Mouse (Mus musculus) layer of hippocampus, adult 8-10 months (tissue): Measurements from ENCODE around the gene Plce1. TPM values are rescaled to one million over a fixed set of nuclear protein-coding genes. Genes with fewer than 3 reads are reported as not detected.
"Not testable (repeated sequence)": the region's sequence is repeated elsewhere in the genome, so short reads cannot be mapped to it uniquely, and the experiment has no call there.

Experiments
- DNase-seq, 2 experiments: peaks; one replicate each; pipeline ENCODE4 v3.0.0; 2022; ENCODE audit warnings: low spot score in 2 of 2
- total RNA-seq, 4 experiments: library from RNA; stranded (reverse); gene quantifications; 2 replicates each; pipeline ENCODE4 v1.2.4; 2022

The Plce1 gene
- total RNA-seq, 4 experiments from 2014 or later: 10.8 to 20.5 (median 16.3) TPM

DNA sequence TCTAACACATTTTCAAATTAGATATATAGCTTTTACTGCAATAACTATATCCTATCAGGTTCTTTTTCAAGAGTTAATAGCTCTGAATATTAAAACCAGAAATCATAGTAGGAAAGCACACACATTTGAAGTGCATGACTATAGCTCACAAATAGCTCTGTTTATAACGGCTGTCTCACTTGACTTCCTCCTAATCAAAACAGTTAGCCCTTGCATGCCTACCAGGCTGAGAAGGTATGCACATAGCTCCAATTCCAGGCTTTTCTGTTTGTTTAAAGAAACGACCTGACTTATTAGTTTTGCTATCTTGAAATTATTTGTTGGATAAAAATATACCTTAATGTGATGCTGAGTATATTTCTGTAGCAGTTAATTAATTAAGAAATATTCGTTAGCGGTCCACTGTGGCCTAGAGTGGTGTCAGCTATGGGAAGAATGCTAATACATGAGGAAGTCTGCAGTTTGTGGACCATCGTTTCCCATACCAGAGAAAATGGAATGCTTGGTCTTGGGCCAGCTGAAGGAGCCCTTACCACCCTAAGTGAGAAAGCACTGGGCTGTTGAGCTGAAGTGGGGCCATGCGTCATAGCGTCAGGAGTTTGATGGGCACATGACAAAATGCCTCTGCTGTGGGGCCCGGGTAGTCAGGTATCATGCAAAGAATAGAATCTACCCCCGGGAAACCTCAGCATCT is 146.3 kb downstream of the Plce1 start:
- no peak for DNase-seq

DNA sequence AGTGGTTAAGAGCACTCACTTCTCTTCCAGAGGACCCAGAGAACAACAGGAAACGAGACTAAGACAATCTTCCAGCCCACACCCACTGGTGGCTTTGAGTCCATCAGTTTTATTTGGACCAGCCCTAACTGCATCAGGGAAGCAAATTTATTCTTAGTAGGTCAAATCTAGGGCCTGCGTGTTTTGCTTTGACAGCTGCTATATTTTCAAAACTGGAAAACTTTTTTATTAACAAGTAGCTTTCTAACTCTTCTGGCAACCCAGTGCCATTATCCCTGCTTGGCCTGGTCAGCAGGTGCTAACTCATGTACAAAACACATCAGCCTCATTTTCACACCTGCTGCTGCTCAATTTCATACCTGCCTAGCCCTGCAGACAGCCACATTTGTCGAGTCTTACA is 151.3 kb downstream of the Plce1 start:
- DNase-seq: no peak

DNA sequence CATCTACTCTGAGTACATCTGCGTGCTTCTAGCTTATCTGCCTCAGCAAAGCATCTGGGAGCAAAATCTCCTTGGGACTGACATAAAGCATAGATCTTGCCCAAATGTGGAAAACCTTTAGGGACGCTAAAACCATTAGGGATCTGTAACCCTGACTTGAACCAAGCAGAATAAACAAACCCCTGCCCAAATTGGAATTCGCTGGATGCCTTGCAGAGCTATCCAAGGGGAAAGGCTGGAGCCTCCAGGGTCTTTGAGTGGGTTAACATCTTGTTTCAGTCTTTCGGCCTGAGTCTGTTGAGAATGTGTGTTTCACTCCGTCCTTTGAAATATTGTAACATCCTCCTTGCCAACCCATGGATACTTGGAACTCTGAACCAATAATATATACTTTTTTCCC is 152.4 kb downstream of the Plce1 start:
- no peak for DNase-seq

DNA sequence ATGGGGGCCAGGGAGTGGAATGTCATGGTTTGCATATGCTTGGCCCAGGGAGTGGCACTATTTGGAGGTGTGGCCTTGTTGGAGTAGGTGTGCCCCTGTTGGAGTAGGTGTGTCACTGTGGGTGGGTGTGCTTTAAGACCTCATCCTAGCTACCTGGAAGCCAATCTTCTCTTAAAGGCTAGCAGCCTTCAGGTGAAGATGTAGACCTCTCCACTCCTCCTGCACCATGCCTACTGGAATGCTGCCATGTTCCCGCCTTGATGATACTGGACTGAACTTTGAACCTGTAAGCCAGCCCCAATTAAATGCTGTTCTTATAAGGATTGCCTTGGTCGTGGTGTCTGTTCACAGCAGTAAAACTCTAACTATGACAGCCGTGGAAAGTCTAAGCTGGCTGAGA is 158.1 kb downstream of the Plce1 start:
- no peak for DNase-seq

DNA sequence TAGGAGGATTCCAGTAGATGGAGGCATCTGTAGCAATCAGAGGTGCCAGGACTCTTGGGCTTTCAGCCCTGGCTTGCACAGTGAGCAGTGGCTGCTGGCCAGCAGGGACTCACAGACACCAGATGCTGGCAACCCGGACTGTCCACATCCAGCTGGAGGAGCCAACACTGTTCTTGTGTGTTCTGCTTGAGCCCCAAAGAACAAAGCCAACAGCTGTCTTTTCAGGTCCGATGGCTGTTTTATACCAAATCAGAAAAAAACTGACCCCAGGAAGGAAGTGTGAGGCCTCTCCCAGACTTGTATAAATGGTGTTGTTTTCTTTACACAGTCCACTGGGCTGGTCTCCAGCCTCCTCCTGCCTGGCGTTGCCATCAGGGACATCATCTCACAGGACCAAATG is 158.9 kb downstream of the Plce1 start:
- peak in 1 of 2 experiments; percentile 14 for DNase-seq

DNA sequence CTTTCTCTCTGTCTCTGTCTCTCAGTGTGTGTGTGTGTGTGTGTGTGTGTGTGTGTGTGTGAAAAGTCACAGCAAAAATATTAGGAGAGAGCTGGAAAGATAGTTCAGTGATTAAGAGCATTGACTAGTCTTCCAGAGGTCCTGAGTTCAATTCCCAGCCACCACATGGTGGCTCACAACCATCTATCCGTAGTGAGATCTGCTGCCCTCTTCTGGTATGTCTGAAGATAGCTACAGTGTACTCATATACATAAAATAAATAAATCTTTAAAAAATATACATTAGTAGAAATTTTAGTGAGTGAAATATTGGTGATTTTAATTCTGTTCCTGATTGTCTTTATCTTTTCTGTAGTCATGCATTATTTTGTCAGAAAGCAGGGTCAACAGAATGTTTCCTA is 161.6 kb downstream of the Plce1 start:
- not testable (repeated sequence) for DNase-seq

DNA sequence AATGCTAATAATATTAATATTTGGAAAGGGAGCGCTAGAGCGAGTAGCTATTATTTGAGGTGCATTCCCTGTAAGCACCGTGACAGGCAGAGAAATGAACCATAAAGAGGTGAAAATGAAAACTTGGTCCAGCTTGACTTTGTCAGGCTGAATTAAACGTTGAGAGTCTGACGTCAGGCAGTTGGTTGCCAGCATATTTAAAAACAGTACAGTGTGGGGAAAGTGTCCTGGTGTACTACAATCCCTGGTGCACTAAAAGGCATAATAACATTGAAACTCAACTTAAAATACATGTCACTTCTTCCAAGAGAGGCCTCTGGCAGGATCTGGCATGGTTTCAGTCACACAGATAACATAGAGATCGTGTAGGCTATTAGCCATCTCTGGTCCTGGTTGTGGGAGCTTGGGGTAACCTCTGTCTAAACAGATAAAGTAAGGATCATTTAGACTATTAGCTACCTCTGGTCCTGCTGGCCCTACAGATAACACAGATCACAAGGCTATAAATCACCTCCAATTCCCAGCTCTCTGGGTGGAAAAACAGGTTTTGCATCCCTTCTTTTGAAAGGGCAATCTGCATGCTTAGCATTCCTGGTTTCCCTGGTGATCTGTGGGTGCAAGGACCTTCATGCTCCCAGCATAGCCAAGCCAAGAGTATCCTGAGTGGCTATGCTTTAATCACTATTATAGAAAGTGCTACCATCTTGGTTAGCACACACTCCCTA is 164.1 kb downstream of the Plce1 start:
- no peak for DNase-seq

DNA sequence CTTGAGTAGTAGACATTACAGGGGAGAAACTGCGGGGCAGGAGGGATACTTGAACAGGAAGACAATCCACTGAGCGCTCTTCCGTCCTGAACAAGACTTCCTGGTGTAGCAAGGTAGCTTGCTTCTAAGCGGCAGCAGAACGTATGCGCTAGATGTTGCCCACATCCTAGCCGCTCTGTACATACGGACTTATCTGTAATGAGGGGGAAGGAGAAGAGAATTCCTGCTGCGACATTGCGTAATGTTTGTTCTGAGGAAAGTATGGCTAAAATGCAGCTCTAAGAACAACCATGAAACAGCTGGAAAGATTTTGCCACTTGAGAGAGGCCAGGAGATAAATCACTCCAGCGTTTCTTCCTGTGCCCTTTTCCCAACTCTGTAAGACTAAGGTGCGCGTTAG is 177.1 kb downstream of the Plce1 start:
- DNase-seq: no peak

DNA sequence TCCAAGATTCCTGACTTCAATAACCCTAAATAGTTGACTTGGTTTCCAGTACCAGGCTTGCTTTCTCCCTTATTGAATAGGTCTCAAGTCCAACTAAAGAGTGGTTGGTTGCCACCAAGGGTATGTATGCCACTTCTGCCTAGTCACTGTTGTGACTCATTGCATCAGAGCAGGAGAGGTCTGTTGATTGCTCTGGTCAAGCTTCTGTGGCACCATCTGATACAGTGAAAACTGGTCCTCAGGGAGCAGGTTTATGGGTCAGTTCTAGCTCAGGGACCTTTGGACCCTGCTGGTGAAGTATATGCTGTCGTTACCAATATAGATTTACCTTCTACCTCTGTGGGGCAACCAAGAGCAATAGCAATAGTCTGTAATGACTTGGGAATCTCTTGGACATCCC is 184.5 kb downstream of the Plce1 start:
- DNase-seq: no peak

DNA sequence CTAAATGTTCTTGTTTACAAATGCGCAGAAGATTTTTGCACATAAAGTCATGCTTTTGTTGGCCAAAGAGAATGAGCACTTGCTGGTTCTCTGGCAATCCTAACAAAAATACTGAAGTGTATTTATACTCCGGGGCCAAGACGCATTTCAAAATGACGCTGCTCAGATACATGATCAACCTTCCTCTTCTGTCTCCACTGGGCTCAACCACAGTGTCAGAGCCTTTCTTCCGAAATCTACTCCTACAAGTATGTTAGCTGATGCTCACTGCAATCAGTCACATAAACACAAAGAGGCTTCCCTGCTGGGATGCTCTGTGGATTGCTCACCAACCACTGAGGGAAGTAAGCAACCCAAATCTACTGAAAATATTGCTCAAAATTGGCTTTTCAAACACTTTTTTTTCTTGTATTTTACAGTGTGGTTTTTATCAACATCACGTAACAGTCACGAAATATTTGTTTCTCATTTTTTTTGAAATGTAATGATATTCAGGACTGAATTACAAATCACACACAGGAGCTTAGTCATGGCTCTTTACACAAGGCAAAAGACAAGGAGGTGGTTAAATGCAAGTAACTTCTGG is 191.2 kb downstream of the Plce1 start:
- no peak for DNase-seq

DNA sequence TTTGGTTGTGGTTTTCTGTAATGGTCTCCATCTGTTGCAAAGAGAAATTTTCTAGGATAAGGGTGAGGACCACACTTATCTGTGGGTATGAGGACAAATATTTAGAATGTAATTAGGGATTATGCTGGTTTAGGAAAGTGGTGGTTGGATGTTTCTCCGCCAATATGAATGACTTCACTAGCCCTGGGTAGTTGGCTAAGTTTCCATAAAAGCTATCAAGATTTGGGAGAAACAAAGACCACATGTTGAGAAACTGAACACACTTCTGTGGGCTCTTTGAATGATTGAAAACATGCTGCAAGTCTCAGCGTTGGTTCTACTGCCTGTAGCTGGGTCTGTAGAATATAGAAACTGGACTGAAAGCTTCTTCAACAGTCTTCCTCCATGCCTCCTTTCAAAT is 193.0 kb downstream of the Plce1 start:
- DNase-seq: no peak

DNA sequence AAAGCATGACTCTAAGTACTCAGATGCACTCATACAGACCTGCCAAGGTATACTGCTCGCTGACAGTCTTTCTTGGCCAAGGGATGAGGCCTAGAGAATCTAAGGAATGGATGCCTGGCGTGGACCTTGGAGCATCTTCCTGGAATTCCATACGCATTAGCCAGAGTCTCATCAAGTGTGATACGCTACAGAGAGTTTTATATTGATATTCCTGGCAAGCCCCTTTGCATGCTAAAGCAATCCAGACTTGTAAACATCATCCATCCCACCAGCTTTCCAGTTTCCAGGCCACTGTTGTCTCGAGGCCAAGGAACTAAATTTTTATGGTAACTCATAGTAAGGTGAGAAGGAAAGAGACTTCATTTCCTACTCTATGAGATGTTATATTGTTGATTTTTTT is 197.7 kb downstream of the Plce1 start:
- no peak for DNase-seq

DNA sequence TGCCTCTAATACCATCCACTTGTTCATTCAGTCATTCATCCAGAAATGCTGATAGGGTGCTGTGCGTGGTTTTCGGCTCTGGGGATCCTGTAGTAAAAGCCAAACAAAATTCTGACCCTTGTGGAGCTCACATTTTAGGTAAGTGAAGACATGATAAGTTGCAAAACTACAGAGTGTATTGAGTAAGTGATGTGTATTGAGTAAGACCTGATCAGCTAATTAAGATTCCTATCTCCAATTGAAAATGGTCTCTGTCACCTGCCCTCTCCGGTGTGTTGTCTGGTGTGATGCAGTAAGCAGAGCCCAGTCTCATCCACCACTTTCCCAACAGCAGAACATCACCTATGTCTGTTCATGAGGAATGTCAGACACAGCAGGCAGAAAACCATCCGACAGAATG is 198.6 kb downstream of the Plce1 start:
- DNase-seq: no peak

DNA sequence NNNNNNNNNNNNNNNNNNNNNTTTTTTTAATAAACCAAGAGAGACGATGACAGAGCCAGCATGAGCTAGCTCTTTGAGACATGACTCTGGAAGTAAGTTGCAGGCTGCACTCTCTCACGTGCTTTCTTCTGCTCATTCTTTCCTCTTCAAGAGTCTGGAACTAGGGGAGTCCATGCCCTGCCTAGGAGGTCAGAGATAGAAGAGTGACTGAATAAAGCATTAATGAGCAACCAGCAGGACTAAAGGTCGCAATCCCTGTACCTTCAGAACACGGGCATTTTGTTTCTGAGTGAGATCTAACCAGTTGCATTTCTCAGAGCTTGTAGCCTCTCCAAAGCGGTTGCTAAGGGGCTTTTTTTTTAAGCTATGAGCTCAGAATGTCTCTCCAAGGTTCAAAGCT is 206.4 kb downstream of the Plce1 start:
- DNase-seq: no peak

DNA sequence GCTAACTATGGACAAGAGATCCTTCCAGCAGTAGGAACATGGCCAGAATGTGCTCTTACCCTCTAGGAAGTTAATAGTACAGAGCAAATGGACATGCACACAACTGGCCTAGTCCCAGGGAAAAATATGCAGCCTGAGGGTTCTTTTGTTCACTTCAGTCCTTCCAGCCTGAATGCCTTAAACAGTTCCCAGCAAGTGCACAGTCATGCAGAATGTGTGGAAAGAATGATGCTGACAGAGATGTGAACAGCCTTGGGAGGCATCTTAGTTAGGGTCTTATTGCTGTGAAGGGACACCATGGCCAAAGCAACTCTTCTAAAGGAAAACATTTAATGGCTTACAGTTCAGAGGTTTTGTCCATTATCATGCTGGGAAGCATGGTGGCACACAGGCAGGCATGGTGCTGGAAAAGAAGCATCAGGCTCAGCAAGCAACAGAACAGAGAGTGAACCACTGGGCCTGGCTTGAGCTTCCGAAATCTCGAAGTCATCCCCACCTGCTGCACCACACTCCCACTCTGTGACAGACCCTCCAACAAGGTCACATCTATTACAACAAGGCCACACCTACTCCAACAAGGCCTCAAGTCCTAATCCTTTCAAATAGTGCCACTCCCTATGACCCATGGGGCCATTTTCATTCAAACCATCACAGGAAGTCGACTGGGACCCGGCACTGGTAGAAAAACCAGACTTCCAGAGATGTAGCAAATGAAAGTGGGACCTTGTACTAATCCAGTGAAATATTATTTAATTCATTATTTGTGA is 208.0 kb downstream of the Plce1 start:
- DNase-seq: no peak

DNA sequence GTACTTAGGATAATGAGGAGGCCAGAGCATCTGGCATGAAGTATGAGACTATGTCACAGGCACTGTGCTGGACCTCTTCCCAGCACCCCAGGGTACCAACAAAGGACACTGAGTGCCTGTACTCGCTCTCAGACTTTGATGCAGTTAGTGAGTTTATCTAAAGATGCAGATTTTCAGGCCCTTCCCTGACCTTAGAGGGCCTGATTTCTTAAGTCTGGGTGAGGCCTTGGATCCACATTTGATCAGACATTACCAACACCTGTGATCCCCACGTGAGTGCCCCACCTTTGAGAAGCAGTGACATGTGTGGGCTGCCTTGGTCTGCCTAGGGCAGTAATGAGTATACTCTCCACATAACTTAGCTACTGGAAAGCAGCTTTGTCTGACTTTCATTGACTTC is 209.4 kb downstream of the Plce1 start:
- DNase-seq: no peak

DNA sequence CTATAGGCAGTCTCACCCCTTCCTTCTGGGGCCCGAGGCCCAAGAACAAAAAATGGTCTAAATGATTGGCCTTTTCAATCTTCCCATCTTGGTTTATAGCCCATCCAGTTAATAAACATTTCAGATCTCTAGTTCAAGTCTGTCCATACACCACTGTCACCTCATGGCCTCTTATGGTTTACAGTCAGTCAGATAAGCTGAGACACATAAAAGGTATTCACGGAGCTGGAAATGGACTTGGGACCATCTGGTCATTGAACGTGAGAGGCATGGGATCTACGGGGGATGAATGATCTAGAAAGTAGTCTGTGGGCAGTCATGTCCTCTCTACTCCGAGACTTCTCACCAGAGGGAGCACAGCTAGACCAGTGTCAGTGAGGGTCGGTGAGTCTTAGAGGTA is 210.6 kb downstream of the Plce1 start:
- DNase-seq: no peak

DNA sequence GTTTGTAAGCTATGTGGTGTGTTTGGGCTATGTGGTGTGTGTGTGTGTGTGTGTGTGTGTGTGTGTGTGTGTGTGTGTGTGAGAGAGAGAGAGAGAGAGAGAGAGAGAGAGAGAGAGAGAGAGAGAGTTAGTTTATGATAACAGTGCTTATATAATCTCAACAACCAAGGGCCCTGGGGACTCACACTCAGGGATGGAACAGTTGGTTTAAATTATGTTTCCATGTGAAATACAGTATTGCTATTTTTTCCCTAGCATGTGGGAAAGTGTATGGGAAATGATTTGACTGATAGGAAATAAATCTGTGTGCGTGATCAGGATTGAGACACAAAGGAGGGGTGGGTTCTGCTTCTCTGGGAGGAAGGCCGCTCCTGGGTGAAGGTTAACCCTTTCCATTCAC is 212.4 kb downstream of the Plce1 start:
- DNase-seq: no peak

DNA sequence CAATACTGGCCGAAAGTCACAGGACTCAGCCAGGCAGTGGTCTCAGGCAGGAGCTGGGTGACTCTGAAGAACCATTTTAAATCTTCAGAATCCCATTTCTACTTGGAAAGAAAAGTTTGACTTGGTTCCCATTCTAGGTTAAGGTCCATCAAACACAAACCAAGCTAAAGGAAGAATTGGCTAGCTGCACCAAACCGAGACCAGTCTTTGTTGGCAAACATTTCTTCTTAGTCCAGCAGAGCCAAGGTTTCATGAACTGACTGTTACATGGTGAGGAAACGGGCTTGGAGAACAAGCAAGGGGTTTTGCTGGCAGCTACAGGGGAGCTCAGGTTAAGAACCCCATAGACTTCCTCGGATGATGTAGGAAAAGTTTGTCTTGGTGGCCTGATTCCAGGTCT is 212.9 kb downstream of the Plce1 start:
- DNase-seq: no peak

DNA sequence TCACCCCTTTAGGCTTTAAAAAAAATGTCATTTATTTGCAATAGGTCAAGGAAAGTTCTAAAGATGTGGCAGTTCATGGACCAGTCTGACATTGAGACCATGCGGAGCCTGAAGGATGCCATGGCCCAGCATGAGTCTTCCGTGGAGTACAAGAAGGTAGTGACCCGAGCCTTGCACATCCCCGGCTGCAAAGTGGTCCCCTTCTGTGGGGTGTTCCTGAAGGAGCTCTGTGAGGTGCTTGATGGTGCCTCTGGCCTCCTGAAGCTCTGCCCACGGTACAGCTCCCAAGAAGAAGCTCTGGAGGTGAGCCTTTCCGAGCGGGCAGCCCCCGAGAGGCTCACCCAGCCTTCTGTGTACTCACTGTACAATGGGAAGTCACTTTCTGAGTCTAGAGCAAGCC is 220.9 kb downstream of the Plce1 start:
- DNase-seq: no peak

DNA sequence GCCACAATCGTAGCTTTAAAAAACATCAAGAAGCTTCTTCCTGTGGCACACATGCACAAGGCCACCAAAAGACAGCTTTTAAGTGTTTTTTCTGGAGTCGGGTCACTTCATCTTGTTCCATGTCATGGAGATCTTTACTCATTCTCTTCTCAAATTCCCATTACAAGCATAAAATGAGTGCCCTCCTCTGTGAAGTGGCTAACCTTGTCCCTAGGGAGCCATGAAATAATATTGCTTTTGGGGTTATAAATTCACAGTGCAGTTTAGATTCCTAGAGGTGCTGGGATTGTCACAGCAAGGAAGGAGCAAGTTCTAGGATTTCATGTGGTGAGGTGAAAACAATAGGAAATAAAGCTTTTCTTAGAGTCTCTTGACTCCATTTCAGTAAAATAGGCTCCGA is 223.8 kb downstream of the Plce1 start:
- no peak for DNase-seq

DNA sequence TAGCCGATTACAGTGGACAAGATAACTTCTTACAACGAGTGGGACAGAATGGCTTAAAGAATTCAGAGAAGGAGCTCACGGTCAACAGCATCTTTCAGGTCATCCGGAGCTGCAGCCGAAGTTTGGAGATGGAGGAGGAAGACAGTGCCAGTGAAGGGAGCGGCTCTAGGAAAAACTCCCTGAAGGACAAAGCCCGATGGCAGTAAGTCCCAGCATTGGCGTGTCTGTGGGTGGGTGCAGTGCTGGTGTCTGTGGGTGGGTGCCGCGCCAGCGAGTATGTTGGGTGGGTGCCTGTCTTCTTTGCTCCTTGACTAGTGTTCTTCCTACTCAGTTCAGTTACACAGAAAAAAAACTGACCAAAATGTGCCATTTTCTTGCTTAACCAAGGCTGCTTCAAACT is 224.3 kb downstream of the Plce1 start:
- DNase-seq: no peak
